Mouse (Mus musculus): ENCODE measurements at regions not wholly inside any gene's neighbourhood (a gene's known extent, or its start where the extent isn't known, plus 50 kb on each side); places are given as distances from the start of the nearest gene placed in this dataset.

GRCm38 (mm10) chr14:68784395-68784794 is 509.7 kb downstream of the Synb start:
- DNase-seq (ENCODE audit: low spot score), result no peak

GRCm38 (mm10) chr14:68783216-68783615 is 510.9 kb downstream of the Synb start:
- DNase-seq (ENCODE audit: low spot score), result no peak

GRCm38 (mm10) chr14:68770411-68770810 is 523.7 kb downstream of the Synb start:
- DNase-seq (ENCODE audit: low spot score), result no peak

GRCm38 (mm10) chr14:68762916-68763315 is 531.2 kb downstream of the Synb start:
- DNase-seq (ENCODE audit: low spot score), result no peak

GRCm38 (mm10) chr14:68744661-68745060 is 549.4 kb downstream of the Synb start:
- DNase-seq (ENCODE audit: low spot score), result no peak

- no peak for DNase-seq (ENCODE audit: low spot score)
Measured at GRCm38 (mm10) chr14:68738474-68738873, 555.6 kb downstream of the Synb start.

GRCm38 (mm10) chr14:68735756-68736155 is 558.3 kb downstream of the Synb start:
- peak; percentile 88 for DNase-seq (ENCODE audit: low spot score)

- no peak for DNase-seq (ENCODE audit: low spot score)
Measured at GRCm38 (mm10) chr14:68721156-68721555, 572.9 kb downstream of the Synb start.

- DNase-seq (ENCODE audit: low spot score), result no peak
Measured at GRCm38 (mm10) chr14:68719429-68720160, 574.5 kb downstream of the Synb start.

- DNase-seq (ENCODE audit: low spot score), result no peak
Measured at GRCm38 (mm10) chr14:68718846-68719245, 575.3 kb downstream of the Synb start.

All from retina, embryonic 14.5 days (tissue).